Mouse (Mus musculus): ENCODE data around the gene Trarg1.

The Trarg1 gene

GRCm38 (mm10) chr11:76672561-76673384 lies 6.8 kb upstream of the Trarg1 start:
- no peak for DNase-seq (ENCODE audit: low spot score in 2 of 2)

- no peak for DNase-seq (ENCODE audit: low spot score in 2 of 2)
These were observed 5.4 kb upstream of the Trarg1 start for GRCm38 (mm10) chr11:76674199-76674598.

GRCm38 (mm10) chr11:76674704-76675103 lies 4.9 kb upstream of the Trarg1 start:
- no peak for DNase-seq (ENCODE audit: low spot score in 2 of 2)

GRCm38 (mm10) chr11:76685604-76686003 lies 6.0 kb downstream of the Trarg1 start:
- no peak for DNase-seq (ENCODE audit: low spot score in 2 of 2)

- DNase-seq (ENCODE audit: low spot score in 2 of 2), result no peak
These were observed 12.5 kb downstream of the Trarg1 start for GRCm38 (mm10) chr11:76692096-76692495.

GRCm38 (mm10) chr11:76695810-76696209 lies 16.2 kb downstream of the Trarg1 start:
- no peak for DNase-seq (ENCODE audit: low spot score in 2 of 2)

GRCm38 (mm10) chr11:76699626-76700025 lies 20.0 kb downstream of the Trarg1 start:
- DNase-seq (ENCODE audit: low spot score in 2 of 2), result no peak

- DNase-seq (ENCODE audit: low spot score in 2 of 2), result no peak
These were observed 28.0 kb downstream of the Trarg1 start for GRCm38 (mm10) chr11:76707656-76708055.

- DNase-seq (ENCODE audit: low spot score in 2 of 2), result no peak
These were observed 28.5 kb downstream of the Trarg1 start for GRCm38 (mm10) chr11:76708066-76708465.

GRCm38 (mm10) chr11:76708881-76709280 lies 29.3 kb downstream of the Trarg1 start:
- DNase-seq (ENCODE audit: low spot score in 2 of 2), result no peak

GRCm38 (mm10) chr11:76709625-76710452 lies 30.2 kb downstream of the Trarg1 start:
- DNase-seq (ENCODE audit: low spot score in 2 of 2), result no peak

- DNase-seq (ENCODE audit: low spot score in 2 of 2), result no peak
These were observed 37.4 kb downstream of the Trarg1 start for GRCm38 (mm10) chr11:76717000-76717399.

- no peak for DNase-seq (ENCODE audit: low spot score in 2 of 2)
These were observed 44.3 kb downstream of the Trarg1 start for GRCm38 (mm10) chr11:76723911-76724310.

GRCm38 (mm10) chr11:76728093-76728492 lies 48.5 kb downstream of the Trarg1 start:
- DNase-seq (ENCODE audit: low spot score in 2 of 2), result no peak

- DNase-seq (ENCODE audit: low spot score in 2 of 2), result no peak
These were observed 51.0 kb downstream of the Trarg1 start for GRCm38 (mm10) chr11:76730650-76731049.

- no peak for DNase-seq (ENCODE audit: low spot score in 2 of 2)
These were observed 55.0 kb downstream of the Trarg1 start for GRCm38 (mm10) chr11:76734560-76734959.

GRCm38 (mm10) chr11:76735753-76736324 lies 56.2 kb downstream of the Trarg1 start:
- no peak for DNase-seq (ENCODE audit: low spot score in 2 of 2)

- peak in 1 of 2 experiments; percentile 31 for DNase-seq (ENCODE audit: low spot score in 2 of 2)
These were observed 59.5 kb downstream of the Trarg1 start for GRCm38 (mm10) chr11:76739125-76739524.

- DNase-seq (ENCODE audit: low spot score in 2 of 2), result no peak
These were observed 62.9 kb downstream of the Trarg1 start for GRCm38 (mm10) chr11:76742511-76742910.

GRCm38 (mm10) chr11:76744550-76744949 lies 64.9 kb downstream of the Trarg1 start:
- DNase-seq (ENCODE audit: low spot score in 2 of 2), result no peak

- DNase-seq (ENCODE audit: low spot score in 2 of 2), result no peak
These were observed 66.3 kb downstream of the Trarg1 start for GRCm38 (mm10) chr11:76745921-76746320.

Data from thymus, postnatal 10 days (tissue).